Mouse (Mus musculus): ENCODE results near the gene Pfdn2.
"Not testable (repeated sequence)": the region's sequence is repeated elsewhere in the genome, so short reads cannot be mapped to it uniquely, and the experiment has no call there.

- TF ChIP-seq CTCF, EP300 (IDR thresholded peaks at IDR 0.05; ENCODE audit: low read depth): not testable (repeated sequence)
These were observed 18.9 kb upstream of the Pfdn2 start for GRCm38 (mm10) chr1:171326588-171326987.
